Mouse (Mus musculus) brain, embryonic 14.5 days (tissue): ENCODE results near the gene Erp29. TPM values are rescaled to one million over a fixed set of nuclear protein-coding genes. Genes with fewer than 3 reads are reported as not detected.

ENCODE experiments used
- DNase-seq: peaks from one replicate; pipeline ENCODE4 v3.0.0-alpha.2; 2011; ENCODE audit warnings: low read depth
- CTCF ChIP-seq: fragments of 200-500 bp; IDR thresholded peaks from 2 replicates; pipeline ENCODE4 v1.5.1; 2012; ENCODE audit warnings: inconsistent platforms, mild to moderate bottlenecking, moderate library complexity, borderline replicate concordance; ENCODE audit not compliant: insufficient read depth, insufficient read length; ENCODE audit errors: extremely low read depth
- POLR2A ChIP-seq: fragments of 200-500 bp; IDR thresholded peaks from 2 replicates; pipeline ENCODE4 v1.6.1; 2012; ENCODE audit warnings: mild to moderate bottlenecking, inconsistent platforms, borderline replicate concordance; ENCODE audit not compliant: poor library complexity, insufficient read depth, insufficient read length, severe bottlenecking; ENCODE audit errors: extremely low read depth
- polyA plus RNA-seq: library from polyadenylated mRNA; depleted of rRNA; stranded (reverse); fragments of >200 nt; gene quantifications from 2 replicates; pipeline ENCODE4 v1.2.3, GENCODE M21; 2012

The Erp29 gene
- polyA plus RNA-seq, 1 experiment: 121 TPM

DNA sequence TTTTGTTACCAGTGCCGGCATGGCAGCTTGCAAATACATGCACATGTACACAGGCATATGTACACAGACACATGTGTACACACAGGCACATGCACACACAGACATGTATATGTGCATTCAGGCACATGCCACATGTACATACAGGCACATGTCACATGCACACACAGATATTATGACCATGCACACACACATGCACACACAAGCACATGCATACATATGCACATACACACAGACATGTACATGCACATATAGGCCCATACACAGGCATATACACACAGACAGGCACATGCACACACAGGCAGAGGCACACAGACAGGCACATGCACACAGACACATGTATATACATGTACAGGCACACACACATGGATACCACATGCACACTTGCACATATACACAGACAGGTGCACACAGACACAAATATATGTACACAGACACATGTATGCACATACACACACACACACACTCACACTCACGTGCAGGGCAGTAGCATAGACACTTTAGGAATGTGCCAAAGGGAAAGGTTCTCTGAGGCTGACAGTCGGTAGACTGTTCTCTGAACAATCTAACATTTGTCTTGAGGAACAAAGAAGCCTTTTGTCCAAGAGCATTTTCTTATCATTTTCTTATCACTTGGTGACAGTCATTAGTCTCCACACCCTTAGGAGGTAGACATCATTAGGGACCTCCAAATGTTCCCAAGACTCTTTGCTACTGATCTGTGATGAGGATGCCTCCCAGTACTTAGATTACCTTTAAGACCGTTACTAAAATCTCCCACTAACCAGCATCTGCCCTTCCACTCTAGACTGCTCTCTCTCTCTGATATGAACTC lies 9.2 kb upstream of the Erp29 start:
- DNase-seq: no peak
- TF ChIP-seq CTCF: no peak
- TF ChIP-seq POLR2A: no peak

DNA sequence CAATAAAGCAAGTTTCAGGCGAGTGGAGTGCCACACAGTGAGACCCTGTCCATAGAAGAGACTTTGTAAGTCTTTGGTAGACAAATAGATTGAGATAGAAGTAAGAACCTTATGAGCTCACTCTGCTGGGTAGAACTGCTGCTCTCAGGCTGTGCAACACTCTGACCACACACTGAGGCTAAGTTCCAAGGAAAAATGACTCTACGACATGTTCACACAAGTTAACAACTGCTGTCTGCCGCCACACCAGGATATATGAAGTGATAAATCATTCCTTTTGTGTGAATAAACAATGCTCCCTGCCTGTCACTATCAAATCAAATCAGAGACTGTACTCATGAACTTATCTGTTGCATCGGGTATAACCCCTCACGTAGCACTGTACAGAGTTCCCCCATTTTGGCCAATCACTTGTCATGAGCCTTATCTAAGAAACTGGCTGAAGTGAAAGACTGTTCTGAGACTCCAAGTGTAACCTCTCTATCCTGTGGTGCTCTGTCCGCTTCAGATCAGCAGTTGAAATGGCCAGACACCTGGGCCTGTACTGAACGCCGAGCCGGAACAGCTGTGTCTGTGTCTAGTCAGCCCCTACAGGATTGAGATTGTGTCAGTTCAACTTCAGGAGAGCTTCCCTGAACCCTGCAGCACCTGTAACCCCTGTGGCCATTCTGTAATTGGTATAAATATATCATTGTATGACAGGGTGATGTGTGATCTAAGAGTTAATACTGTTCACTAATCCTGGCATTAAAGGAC lies 3.4 kb upstream of the Erp29 start:
- DNase-seq: no peak
- TF ChIP-seq CTCF: no peak
- TF ChIP-seq POLR2A: no peak

DNA sequence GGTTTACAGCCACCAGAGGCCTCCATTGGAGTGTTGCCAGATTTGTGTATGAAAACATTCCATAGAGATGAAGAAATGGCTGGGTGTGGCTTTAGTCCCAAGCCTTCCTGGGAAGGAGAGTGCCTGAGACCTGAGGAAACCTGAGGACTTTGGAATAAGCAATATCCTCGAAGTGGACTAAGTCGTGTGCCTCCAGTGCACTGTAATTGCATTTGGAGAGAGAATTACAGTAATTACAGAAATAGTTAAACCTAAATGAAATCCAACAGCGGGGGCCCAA lies 2.1 kb upstream of the Erp29 start:
- no peak for TF ChIP-seq CTCF
- TF ChIP-seq POLR2A: no peak
- DNase-seq: no peak

DNA sequence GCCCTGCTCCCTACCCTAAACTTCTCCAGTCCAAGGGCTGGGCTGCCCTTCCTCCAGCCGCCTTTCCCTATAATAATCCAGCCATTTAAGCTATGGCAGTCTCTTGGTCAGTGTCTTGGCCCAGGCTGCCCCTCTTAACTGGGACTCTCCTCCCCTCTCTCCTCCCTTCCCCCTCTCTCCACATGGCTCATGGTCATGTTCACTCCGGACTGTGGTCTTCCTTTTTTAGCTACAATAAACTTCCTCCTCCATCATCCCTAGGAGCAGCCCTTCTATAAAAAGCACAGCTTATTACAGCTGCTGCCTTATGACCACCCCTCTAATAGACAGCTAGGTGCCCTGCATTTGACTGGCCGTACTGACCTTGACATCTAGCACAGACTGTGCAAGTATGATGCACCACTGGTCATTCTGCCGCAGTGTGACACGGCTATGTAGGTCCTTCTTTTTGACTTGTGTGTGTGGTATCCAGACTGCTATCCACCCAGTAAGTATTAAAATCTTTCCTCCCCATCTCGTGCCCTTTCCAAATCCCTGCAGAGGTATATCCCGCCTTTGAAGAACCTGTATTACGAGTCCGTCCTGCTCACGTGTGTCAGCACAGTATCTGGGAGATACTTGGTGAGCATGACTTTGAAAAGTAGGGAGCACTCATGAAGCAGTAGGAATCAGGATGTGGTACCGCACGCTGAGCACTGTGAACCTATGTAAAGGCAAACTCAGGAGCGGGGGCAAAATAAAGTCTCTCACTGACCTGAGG lies 1.6 kb upstream of the Erp29 start:
- TF ChIP-seq POLR2A (no peak), CTCF (no peak)
- no peak for DNase-seq

DNA sequence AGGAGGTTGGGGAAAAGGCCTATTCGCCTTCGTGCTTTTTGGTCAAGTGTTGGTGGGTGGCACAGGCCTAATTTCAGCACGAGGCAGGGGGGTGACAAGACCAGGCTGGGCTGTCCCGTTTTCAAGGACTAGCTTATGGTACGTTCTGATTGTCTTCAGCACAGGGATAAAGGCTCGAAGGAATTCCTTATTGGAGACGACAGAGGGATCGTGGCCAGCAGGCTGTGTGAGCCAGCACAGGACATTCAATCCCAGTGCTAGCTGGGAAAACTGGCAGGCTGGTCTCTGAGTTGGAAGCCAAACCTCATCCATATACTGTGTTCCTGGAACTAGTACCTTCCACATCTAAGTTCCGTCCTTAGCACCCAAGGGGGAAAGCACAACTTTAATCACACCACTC lies 600 bp upstream of the Erp29 start:
- no peak for DNase-seq
- no peak for TF ChIP-seq POLR2A

DNA sequence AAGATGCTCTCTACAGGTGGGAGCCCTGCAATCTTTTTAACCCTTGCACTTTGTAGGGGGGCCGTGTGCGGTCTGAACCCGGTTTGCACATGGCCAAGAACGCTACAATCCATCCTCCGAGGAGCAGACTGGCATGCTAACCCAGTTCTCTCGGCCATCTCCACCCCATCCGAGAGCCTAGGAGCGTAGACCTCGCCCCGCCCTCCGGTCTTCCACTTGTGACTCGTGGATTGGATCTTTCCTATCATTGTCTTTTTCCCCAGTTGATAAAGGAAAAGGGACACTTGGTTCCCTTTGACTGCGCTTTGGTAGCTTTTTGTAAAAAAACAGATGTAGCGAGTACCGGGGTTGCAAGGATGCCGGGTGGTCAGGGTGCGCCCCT lies 671 bp downstream of the Erp29 start, which contains the start of gene Tmem116:
Gene Tmem116 (plus strand): TSS at position 250 of the 382 bp plus-strand sequence.
- peak; percentile 55 for DNase-seq
- TF ChIP-seq CTCF (no peak), POLR2A (no peak)

DNA sequence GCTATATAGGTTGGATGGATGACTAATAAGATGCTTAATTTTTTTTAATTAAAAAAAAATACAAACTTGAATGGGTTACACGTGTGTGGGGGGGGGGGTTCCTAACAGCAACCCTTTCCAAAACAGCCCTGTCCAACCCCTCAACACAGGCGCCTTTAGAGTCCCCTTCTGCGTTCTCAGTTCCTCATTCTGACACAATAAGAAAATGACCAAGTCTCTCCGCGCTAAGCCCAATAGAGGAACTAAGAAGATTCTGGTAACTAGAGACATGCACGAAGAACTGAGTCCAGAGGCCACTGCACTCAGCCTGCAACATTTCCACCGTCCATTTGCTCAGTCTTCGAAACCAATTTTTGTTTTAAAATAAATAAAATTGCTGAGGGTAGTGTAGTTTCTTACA lies 1.1 kb downstream of the Erp29 start:
- TF ChIP-seq CTCF (no peak), POLR2A (no peak)
- DNase-seq: no peak

DNA sequence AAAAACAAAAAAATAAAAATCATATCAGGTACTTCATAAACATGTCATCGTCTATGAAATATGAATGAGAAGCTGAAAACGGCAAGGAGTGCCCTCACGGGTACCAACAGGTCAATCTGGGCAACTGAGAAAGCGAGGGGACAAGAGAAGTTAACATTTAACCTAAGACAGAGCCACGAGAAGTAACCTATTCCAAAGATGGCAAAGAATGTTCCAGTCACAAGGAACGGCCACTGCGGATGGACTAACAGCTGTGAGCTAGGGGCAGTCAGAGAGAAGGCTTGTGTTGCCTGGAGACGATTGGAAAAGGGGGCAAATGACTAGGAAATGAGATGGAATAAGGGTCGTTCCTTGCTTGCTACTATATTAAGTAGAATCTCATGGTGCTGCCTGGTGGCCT lies 1.8 kb downstream of the Erp29 start:
- no peak for TF ChIP-seq POLR2A
- no peak for TF ChIP-seq CTCF
- no peak for DNase-seq

DNA sequence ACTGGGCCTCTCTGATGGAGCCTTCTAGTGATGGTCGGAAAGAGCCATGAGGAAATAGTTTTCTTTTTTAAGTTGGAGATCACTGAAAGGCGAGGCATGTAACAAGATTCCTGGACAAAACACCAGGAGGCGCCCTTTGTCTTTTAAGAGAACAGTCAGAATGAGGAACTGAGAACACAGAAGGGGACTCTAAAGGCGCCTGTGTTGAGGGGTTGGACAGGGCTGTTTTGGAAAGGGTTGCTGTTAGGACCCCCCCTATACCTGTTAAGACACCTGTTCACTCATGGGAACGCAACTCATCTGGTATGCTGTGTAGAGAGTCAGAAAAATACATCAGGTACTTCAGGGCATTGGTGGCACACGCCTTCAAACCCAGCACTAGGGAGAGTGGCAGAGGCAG lies 2.3 kb downstream of the Erp29 start:
- TF ChIP-seq CTCF: peak; percentile 40; the same call in 1 of the 2 replicates
- no peak for TF ChIP-seq POLR2A
- DNase-seq: peak; percentile 60

DNA sequence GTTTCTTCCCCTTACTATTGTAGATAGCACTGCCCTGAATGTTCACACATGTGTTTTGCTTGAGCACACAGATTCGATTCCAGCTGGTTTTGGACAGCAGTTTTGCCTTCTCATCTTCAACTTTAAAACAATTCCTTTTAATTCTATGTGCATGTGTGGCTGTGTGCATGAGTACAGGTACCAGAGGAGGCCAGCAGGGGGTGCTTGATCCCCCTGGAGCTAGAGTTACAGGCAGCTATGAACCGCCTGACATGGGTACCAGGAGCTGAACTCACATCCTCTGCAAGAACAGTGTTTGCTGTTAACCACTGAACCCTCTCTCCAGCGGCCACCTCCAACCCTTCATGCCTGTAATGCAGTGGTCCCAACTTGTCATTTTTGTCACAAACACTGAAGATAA lies 3.9 kb downstream of the Erp29 start:
- DNase-seq: no peak
- TF ChIP-seq CTCF (peak; percentile 30; the same call in 1 of the 2 replicates), POLR2A (no peak)

DNA sequence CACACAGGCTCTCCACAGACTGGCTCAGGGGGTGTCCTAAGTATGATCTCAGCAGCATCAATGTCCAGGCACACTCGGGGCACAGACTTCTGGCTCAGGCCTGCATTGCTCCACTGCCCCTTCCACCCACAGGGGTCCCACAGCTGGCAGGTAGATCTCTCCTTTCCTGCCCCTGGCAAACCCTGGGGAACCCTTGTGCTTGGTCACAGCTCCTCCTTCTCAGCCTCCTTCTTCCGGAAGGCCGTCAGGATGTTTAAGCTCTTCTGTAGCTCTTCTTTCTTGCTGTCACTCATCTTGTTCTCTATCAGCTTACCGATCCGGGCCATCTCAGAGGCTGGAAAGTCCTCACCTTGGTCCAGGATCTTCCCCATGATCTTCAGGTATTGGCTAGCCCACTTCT lies 7.4 kb downstream of the Erp29 start:
- TF ChIP-seq POLR2A (no peak), CTCF (no peak)
- DNase-seq: no peak
